Comparison of ENCODE assay signal across 26 mouse cellular contexts in the genomic region with DNA sequence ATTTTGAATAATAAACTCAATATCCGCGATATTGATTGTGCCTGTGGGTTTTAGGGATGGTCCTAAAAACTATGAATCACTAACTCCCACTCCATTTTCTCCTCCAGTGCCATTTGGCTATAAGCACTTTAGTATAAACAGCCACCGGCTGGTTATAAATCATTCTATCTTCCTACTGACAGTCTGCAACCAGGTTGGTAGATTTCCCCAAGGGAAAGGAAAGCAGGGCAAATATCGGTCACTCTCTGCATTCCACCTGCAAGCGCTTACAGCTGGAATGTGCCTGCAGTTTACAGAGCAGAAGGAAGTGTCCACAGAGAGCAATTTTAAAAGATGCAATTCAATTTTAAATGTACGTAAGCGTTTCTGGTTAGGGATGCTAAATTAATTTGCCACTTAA.
DNase-seq lines count a peak whose midpoint lies in the region; ATAC-seq lines count a peak whose summit lies in the region.
"Had no signal": no experiment of that assay in that cellular context is flagged by ENCODE, and none has a peak within 500 bp of the region (broad histone marks: within the 10 kb centered on the region; RNA-seq: fewer than 3 reads in every experiment).

No protein-coding gene starts in this region.

- H3K4me2 ChIP-seq in hindbrain, embryonic 11.5 days (replicated peaks; ENCODE audit: low read depth, low read length): no peak overlapping the region
- no peak overlapping the region for H3K4me2 ChIP-seq in neural tube, embryonic 11.5 days (ENCODE audit: low read depth)
- H3K4me2 ChIP-seq in neural tube, embryonic 15.5 days: no peak overlapping the region
- H3K4me2 ChIP-seq: embryonic facial prominence, embryonic 12.5 days; forebrain, embryonic 12.5 days; heart, embryonic 15.5 days; liver, embryonic 11.5 days; midbrain, embryonic 12.5 days; stomach, embryonic 15.5 days had no signal

- no peaks in the 10 kb centered on the region for H3K27me3 ChIP-seq in hindbrain, embryonic 11.5 days (ENCODE audit: control insufficient read depth, insufficient read depth, low read length)
- no peaks in the 10 kb centered on the region for H3K27me3 ChIP-seq in hindbrain, embryonic 10.5 days (ENCODE audit: insufficient read depth, poor library complexity, severe bottlenecking)
- H3K27me3 ChIP-seq in neural tube, embryonic 11.5 days (ENCODE audit: control insufficient read depth, insufficient read depth, low read length): no peaks in the 10 kb centered on the region
- H3K27me3 ChIP-seq in neural tube, embryonic 15.5 days (replicated peaks): no peaks in the 10 kb centered on the region
- H3K27me3 ChIP-seq: embryonic facial prominence, embryonic 12.5 days; forebrain, embryonic 12.5 days; heart, embryonic 15.5 days; midbrain, embryonic 12.5 days; stomach, embryonic 15.5 days had no signal

- no peaks in the 10 kb centered on the region for H3K9me3 ChIP-seq in hindbrain, embryonic 11.5 days (ENCODE audit: control insufficient read depth, low read length)
- H3K9me3 ChIP-seq in hindbrain, embryonic 10.5 days: no peaks in the 10 kb centered on the region
- no peaks in the 10 kb centered on the region for H3K9me3 ChIP-seq in neural tube, embryonic 11.5 days (ENCODE audit: control insufficient read depth, low read length)
- H3K9me3 ChIP-seq in neural tube, embryonic 15.5 days (replicated peaks): no peaks in the 10 kb centered on the region
- H3K9me3 ChIP-seq: embryonic facial prominence, embryonic 12.5 days; forebrain, embryonic 12.5 days; heart, embryonic 15.5 days; midbrain, embryonic 12.5 days; stomach, embryonic 15.5 days had no signal

- H3K9ac ChIP-seq in hindbrain, embryonic 11.5 days (ENCODE audit: low read depth, low read length): no peak overlapping the region
- no peak overlapping the region for H3K9ac ChIP-seq in neural tube, embryonic 11.5 days (ENCODE audit: low read length)
- no peak overlapping the region for H3K9ac ChIP-seq in neural tube, embryonic 15.5 days (replicated peaks)
- H3K9ac ChIP-seq: embryonic facial prominence, embryonic 12.5 days; forebrain, embryonic 12.5 days; heart, embryonic 15.5 days; liver, postnatal 0 days; midbrain, embryonic 12.5 days; stomach, embryonic 15.5 days had no signal

- peak; percentile 27 for DNase-seq in hindbrain, embryonic 11.5 days (ENCODE audit: low spot score)
- DNase-seq in hindbrain, embryonic 10.5 days (ENCODE audit: low spot score): no peak
- DNase-seq in neural tube, embryonic 11.5 days (ENCODE audit: low spot score): peak; percentile 17
- peak; percentile 20 for DNase-seq in embryo, embryonic 9.5 days (ENCODE audit: extremely low spot score)
- DNase-seq in mesoderm, embryonic 11.5 days (ENCODE audit: low read depth, low spot score): peak; percentile 80
- no peak for DNase-seq in cerebellum, adult 18-20 months
- DNase-seq: adrenal gland, postnatal 25 days; cerebellum, adult 11 months; cerebellum, postnatal 14 days; heart, postnatal 36 days; kidney, adult 18-20 months; left cerebral cortex, postnatal 4 days; liver, postnatal 0 days; right cerebral cortex, postnatal 4 days; thymus, postnatal 36 days had no signal

- H3K4me1 ChIP-seq in hindbrain, embryonic 11.5 days (replicated peaks; ENCODE audit: control insufficient read depth, insufficient read depth, low read length): no peaks in the 10 kb centered on the region
- no peaks in the 10 kb centered on the region for H3K4me1 ChIP-seq in hindbrain, embryonic 10.5 days (replicated peaks)
- H3K4me1 ChIP-seq in neural tube, embryonic 11.5 days (ENCODE audit: control insufficient read depth, insufficient read depth, low read length): no peaks in the 10 kb centered on the region
- H3K4me1 ChIP-seq in neural tube, embryonic 15.5 days: peaks cover 3% of the 10 kb centered on the region; the same call in 1 of the 2 replicates
- H3K4me1 ChIP-seq: embryonic facial prominence, embryonic 12.5 days; forebrain, embryonic 12.5 days; heart, embryonic 15.5 days; midbrain, embryonic 12.5 days; stomach, embryonic 15.5 days had no signal

- no peak overlapping the region for H3K27ac ChIP-seq in hindbrain, embryonic 11.5 days (ENCODE audit: low read depth, low read length)
- H3K27ac ChIP-seq in hindbrain, embryonic 10.5 days: no peak overlapping the region
- no peak overlapping the region for H3K27ac ChIP-seq in neural tube, embryonic 11.5 days (ENCODE audit: low read depth, low read length)
- H3K27ac ChIP-seq in neural tube, embryonic 15.5 days (replicated peaks): no peak overlapping the region
- H3K27ac ChIP-seq: embryonic facial prominence, embryonic 12.5 days; forebrain, embryonic 12.5 days; heart, embryonic 15.5 days; macrophage; midbrain, embryonic 12.5 days; stomach, embryonic 15.5 days had no signal

- H3K36me3 ChIP-seq in hindbrain, embryonic 11.5 days (ENCODE audit: control insufficient read depth, insufficient read depth, low read length): no peaks in the 10 kb centered on the region
- no peaks in the 10 kb centered on the region for H3K36me3 ChIP-seq in hindbrain, embryonic 10.5 days
- H3K36me3 ChIP-seq in neural tube, embryonic 11.5 days (ENCODE audit: control insufficient read depth, insufficient read depth, low read length): no peaks in the 10 kb centered on the region
- H3K36me3 ChIP-seq in neural tube, embryonic 15.5 days: no peaks in the 10 kb centered on the region
- H3K36me3 ChIP-seq: embryonic facial prominence, embryonic 12.5 days; forebrain, embryonic 12.5 days; heart, embryonic 15.5 days; midbrain, embryonic 12.5 days; stomach, embryonic 15.5 days had no signal

- peak; percentile 48; the same call in 1 of the 2 replicates for ATAC-seq in hindbrain, embryonic 11.5 days (ENCODE audit: low FRiP score)
- no peak for ATAC-seq in neural tube, embryonic 11.5 days (ENCODE audit: insufficient read depth, low FRiP score, low TSS enrichment)
- ATAC-seq in neural tube, embryonic 15.5 days (ENCODE audit: low FRiP score): no peak; the same call in 1 of the 2 replicates
- no peak for ATAC-seq in frontal cortex, adult (ENCODE audit: low TSS enrichment)
- ATAC-seq: liver, postnatal 0 days; lung, postnatal 0 days had no signal

- H3K4me3 ChIP-seq in hindbrain, embryonic 11.5 days (ENCODE audit: low read depth, low read length): no peak overlapping the region
- no peak overlapping the region for H3K4me3 ChIP-seq in hindbrain, embryonic 10.5 days
- no peak overlapping the region for H3K4me3 ChIP-seq in neural tube, embryonic 11.5 days (ENCODE audit: low read depth, low read length)
- no peak overlapping the region for H3K4me3 ChIP-seq in neural tube, embryonic 15.5 days (replicated peaks)
- H3K4me3 ChIP-seq: embryonic facial prominence, embryonic 12.5 days; erythroblast, embryonic 14.5 days; forebrain, embryonic 12.5 days; heart, embryonic 15.5 days; midbrain, embryonic 12.5 days; stomach, embryonic 15.5 days had no signal

- 66% methylated on average over 7 of the region's 7 CpGs for WGBS in hindbrain, embryonic 11.5 days
- WGBS in hindbrain, embryonic 10.5 days: 75% methylated on average over 7 of the region's 7 CpGs
- WGBS in neural tube, embryonic 11.5 days: 48% methylated on average over 7 of the region's 7 CpGs
- 28% methylated on average over 7 of the region's 7 CpGs for WGBS in neural tube, embryonic 15.5 days

Comparison
In these comparisons a context has a peak if more than half of its experiments do, and no peak if none do; other contexts are left out.
1. DNase-seq: peak in hindbrain, embryonic 11.5 days (single experiment), neural tube, embryonic 11.5 days (single experiment), embryo, embryonic 9.5 days (single experiment) and mesoderm, embryonic 11.5 days (single experiment); none in hindbrain, embryonic 10.5 days (single experiment) and cerebellum, adult 18-20 months (0 of 2).